In genomic region chr5:31564976-31565375, GRCm38 (mm10) we compare ENCODE assay signal across 9 mouse cellular contexts. TPM values are rescaled to one million over a fixed set of nuclear protein-coding genes. Genes with fewer than 3 reads are reported as not detected.
DNase-seq lines count a peak whose midpoint lies in the region; ATAC-seq and TF ChIP-seq lines count a peak whose summit lies in the region.
"Had no signal": no experiment of that assay in that cellular context is flagged by ENCODE, and none has a peak within 500 bp of the region (broad histone marks: within the 10 kb centered on the region; RNA-seq: fewer than 3 reads in every experiment).

No protein-coding gene starts in this region.

- no peaks in the 10 kb centered on the region for H3K9me3 ChIP-seq in limb, embryonic 15.5 days
- no peaks in the 10 kb centered on the region for H3K9me3 ChIP-seq in limb, embryonic 10.5 days (replicated peaks)
- no peaks in the 10 kb centered on the region for H3K9me3 ChIP-seq in midbrain, postnatal 0 days (ENCODE audit: low read length)
- H3K9me3 ChIP-seq in hindbrain, embryonic 16.5 days (ENCODE audit: control insufficient read depth, low read length), result no peaks in the 10 kb centered on the region

- H3K36me3 ChIP-seq in limb, embryonic 15.5 days, result peaks cover 21% of the 10 kb centered on the region
- peaks cover 28% of the 10 kb centered on the region for H3K36me3 ChIP-seq in limb, embryonic 10.5 days
- H3K36me3 ChIP-seq in midbrain, postnatal 0 days (ENCODE audit: insufficient read depth, low read length), result peaks cover 5% of the 10 kb centered on the region; the same call in 1 of the 2 replicates
- H3K36me3 ChIP-seq in hindbrain, embryonic 16.5 days (ENCODE audit: control insufficient read depth, insufficient read depth, low read length), result no peaks in the 10 kb centered on the region; the same call in none of the 2 replicates

- H3K4me2 ChIP-seq in limb, embryonic 15.5 days, result no peak overlapping the region
- no peak overlapping the region for H3K4me2 ChIP-seq in midbrain, postnatal 0 days (ENCODE audit: low read depth, low read length, poor library complexity, severe bottlenecking)
- H3K4me2 ChIP-seq in hindbrain, embryonic 16.5 days (ENCODE audit: low read length), result no peak overlapping the region

- H3K4me3 ChIP-seq in limb, embryonic 15.5 days, result no peak overlapping the region
- H3K4me3 ChIP-seq in limb, embryonic 10.5 days, result no peak overlapping the region
- H3K4me3 ChIP-seq in brown adipose tissue, adult 24 weeks (ENCODE audit: insufficient read depth, low read depth, low read length), result no peak overlapping the region
- no peak overlapping the region for H3K4me3 ChIP-seq in midbrain, postnatal 0 days (ENCODE audit: low read depth, low read length)
- no peak overlapping the region for H3K4me3 ChIP-seq in hindbrain, embryonic 16.5 days (ENCODE audit: low read length)

- no peaks in the 10 kb centered on the region for H3K27me3 ChIP-seq in limb, embryonic 15.5 days
- no peaks in the 10 kb centered on the region for H3K27me3 ChIP-seq in limb, embryonic 10.5 days (ENCODE audit: low read depth, poor library complexity, severe bottlenecking)
- H3K27me3 ChIP-seq in midbrain, postnatal 0 days (ENCODE audit: insufficient read depth, low read length), result no peaks in the 10 kb centered on the region
- H3K27me3 ChIP-seq in hindbrain, embryonic 16.5 days (replicated peaks; ENCODE audit: control insufficient read depth, insufficient read depth, low read length), result no peaks in the 10 kb centered on the region

- no peak for TF ChIP-seq CTCF in midbrain, postnatal 0 days (IDR thresholded peaks at IDR 0.05)

- 0 out of 2 replicates have a peak, but pooled peaks have one; percentile 35 for ATAC-seq in limb, embryonic 15.5 days (ENCODE audit: insufficient number of reproducible peaks, low FRiP score, low TSS enrichment, low read depth)
- ATAC-seq in megakaryocyte-erythroid progenitor cell, adult 5-6 weeks (replicated peaks; ENCODE audit: low FRiP score, low TSS enrichment, poor library complexity, severe bottlenecking), result no peak
- ATAC-seq in midbrain, postnatal 0 days (ENCODE audit: low FRiP score), result no peak
- ATAC-seq in hindbrain, embryonic 16.5 days, result no peak

- DNase-seq in limb, embryonic 10.5 days (ENCODE audit: low spot score), result no peak
- peak; percentile 82 to 83 for DNase-seq in heart, adult 9 months (ENCODE audit: low spot score in 2 of 2)
- DNase-seq in lung, postnatal 25 days (ENCODE audit: low spot score), result peak; percentile 38
- DNase-seq in midbrain, postnatal 0 days (ENCODE audit: low spot score), result no peak
- DNase-seq: cerebellum, postnatal 10 days had no signal

- H3K4me1 ChIP-seq in limb, embryonic 15.5 days, result peaks cover 15% of the 10 kb centered on the region
- H3K4me1 ChIP-seq in limb, embryonic 10.5 days, result peaks cover 4% of the 10 kb centered on the region; the same call in 1 of the 2 replicates
- H3K4me1 ChIP-seq in brown adipose tissue, adult 24 weeks (ENCODE audit: control insufficient read depth, insufficient read depth, insufficient read length, low read length), result peaks cover 13% of the 10 kb centered on the region
- no peaks in the 10 kb centered on the region for H3K4me1 ChIP-seq in midbrain, postnatal 0 days (ENCODE audit: insufficient read depth, low read length)
- H3K4me1 ChIP-seq in hindbrain, embryonic 16.5 days (ENCODE audit: control insufficient read depth, insufficient read depth, low read depth, low read length), result no peaks in the 10 kb centered on the region

- H3K9ac ChIP-seq in limb, embryonic 15.5 days, result no peak overlapping the region
- no peak overlapping the region for H3K9ac ChIP-seq in midbrain, postnatal 0 days (replicated peaks; ENCODE audit: low read length, poor library complexity, severe bottlenecking)
- no peak overlapping the region for H3K9ac ChIP-seq in hindbrain, embryonic 16.5 days (ENCODE audit: low read depth, low read length)

- no peak overlapping the region for H3K27ac ChIP-seq in limb, embryonic 15.5 days
- H3K27ac ChIP-seq in limb, embryonic 10.5 days, result no peak overlapping the region
- 0 out of 2 replicates have a peak overlapping the region, but pooled peaks have one; percentile 16 for H3K27ac ChIP-seq in brown adipose tissue, adult 24 weeks (replicated peaks; ENCODE audit: low read depth, low read length)
- no peak overlapping the region for H3K27ac ChIP-seq in midbrain, postnatal 0 days (ENCODE audit: low read depth, low read length)
- H3K27ac ChIP-seq in hindbrain, embryonic 16.5 days (ENCODE audit: low read depth, low read length), result no peak overlapping the region

- 83% methylated on average over 4 of the region's 4 CpGs for WGBS in limb, embryonic 15.5 days
- 91% methylated on average over 4 of the region's 4 CpGs for WGBS in limb, embryonic 10.5 days
- WGBS in midbrain, postnatal 0 days, result 92% methylated on average over 4 of the region's 4 CpGs
- 94% methylated on average over 4 of the region's 4 CpGs for WGBS in hindbrain, embryonic 16.5 days

RNA-seq across cellular contexts. Expression of gene Mrpl33, which starts 31.8 kb away (rescaled TPM):
- polyA plus RNA-seq in limb, embryonic 15.5 days (2015; fragmentation: Nextera tagmentation; extraction: Ambion mirVana), result 278 and 282 TPM in 2 replicates
- polyA plus RNA-seq in limb, embryonic 10.5 days (2016; fragmentation: Nextera tagmentation; extraction: Ambion mirVana), result 254 and 274 TPM in 2 replicates
- 464 and 474 TPM in 2 replicates for polyA plus RNA-seq in brown adipose tissue, adult 24 weeks (2012; ENCODE audit: insufficient read depth, insufficient read length, missing spikeins)
- total RNA-seq in megakaryocyte-erythroid progenitor cell, adult 5-6 weeks (2014; fragmentation: Nextera tagmentation), result 290 and 320 TPM in 2 replicates
- 93.4 and 153 TPM in 2 replicates for total RNA-seq in megakaryocyte-erythroid progenitor cell, adult 5-6 weeks (2017)
- 79.9 and 114 TPM in 2 replicates for total RNA-seq in midbrain, postnatal 0 days (2014; rRNA removed)
- 283 and 291 TPM in 2 replicates for polyA plus RNA-seq in midbrain, postnatal 0 days (2015; fragmentation: Nextera tagmentation; extraction: Ambion mirVana)
- 197 and 215 TPM in 2 replicates for polyA plus RNA-seq in hindbrain, embryonic 16.5 days (2015; fragmentation: Nextera tagmentation; extraction: Ambion mirVana)

RNA-seq across cellular contexts. Expression of gene Supt7l, which starts 37.4 kb away (rescaled TPM):
- polyA plus RNA-seq in limb, embryonic 15.5 days (2015; fragmentation: Nextera tagmentation; extraction: Ambion mirVana), result 21.8 and 23.3 TPM in 2 replicates
- 26.3 and 32.8 TPM in 2 replicates for polyA plus RNA-seq in limb, embryonic 10.5 days (2016; fragmentation: Nextera tagmentation; extraction: Ambion mirVana)
- 11.2 and 11.5 TPM in 2 replicates for polyA plus RNA-seq in brown adipose tissue, adult 24 weeks (2012; ENCODE audit: insufficient read depth, insufficient read length, missing spikeins)
- 18.2 and 23.9 TPM in 2 replicates for total RNA-seq in megakaryocyte-erythroid progenitor cell, adult 5-6 weeks (2014; fragmentation: Nextera tagmentation)
- 18.8 and 29.6 TPM in 2 replicates for total RNA-seq in megakaryocyte-erythroid progenitor cell, adult 5-6 weeks (2017)
- total RNA-seq in midbrain, postnatal 0 days (2014; rRNA removed), result 25.3 and 25.7 TPM in 2 replicates
- 18.1 and 20.4 TPM in 2 replicates for polyA plus RNA-seq in midbrain, postnatal 0 days (2015; fragmentation: Nextera tagmentation; extraction: Ambion mirVana)
- polyA plus RNA-seq in hindbrain, embryonic 16.5 days (2015; fragmentation: Nextera tagmentation; extraction: Ambion mirVana), result 22.0 and 23.2 TPM in 2 replicates

RNA-seq across cellular contexts. Expression of gene Slc4a1ap, which starts 38.2 kb away (rescaled TPM):
- polyA plus RNA-seq in limb, embryonic 15.5 days (2015; fragmentation: Nextera tagmentation; extraction: Ambion mirVana), result 30.2 and 30.8 TPM in 2 replicates
- polyA plus RNA-seq in limb, embryonic 10.5 days (2016; fragmentation: Nextera tagmentation; extraction: Ambion mirVana), result 34.0 and 34.4 TPM in 2 replicates
- 15.2 and 18.4 TPM in 2 replicates for polyA plus RNA-seq in brown adipose tissue, adult 24 weeks (2012; ENCODE audit: insufficient read depth, insufficient read length, missing spikeins)
- 61.9 and 72.9 TPM in 2 replicates for total RNA-seq in megakaryocyte-erythroid progenitor cell, adult 5-6 weeks (2014; fragmentation: Nextera tagmentation)
- total RNA-seq in megakaryocyte-erythroid progenitor cell, adult 5-6 weeks (2017), result 41.4 and 59.8 TPM in 2 replicates
- 36.8 and 39.6 TPM in 2 replicates for total RNA-seq in midbrain, postnatal 0 days (2014; rRNA removed)
- polyA plus RNA-seq in midbrain, postnatal 0 days (2015; fragmentation: Nextera tagmentation; extraction: Ambion mirVana), result 23.3 and 30.1 TPM in 2 replicates
- 30.3 and 34.4 TPM in 2 replicates for polyA plus RNA-seq in hindbrain, embryonic 16.5 days (2015; fragmentation: Nextera tagmentation; extraction: Ambion mirVana)

Comparison
In these comparisons a context has a peak if more than half of its experiments do, and no peak if none do; other contexts are left out.
1. DNase-seq: peak in heart, adult 9 months (2 of 2) and lung, postnatal 25 days (single experiment); none in limb, embryonic 10.5 days (single experiment) and midbrain, postnatal 0 days (single experiment).